Mouse (Mus musculus) heart, postnatal 0 days (tissue): ENCODE data around the gene Saal1. TPM values are rescaled to one million over a fixed set of nuclear protein-coding genes. Genes with fewer than 3 reads are reported as not detected.

Experiments
- ATAC-seq: fragments of 200-750 bp; cut with Nextera tagmentation; 2 replicates; pipeline ENCODE4 v1.8.0; 2017; ENCODE audit warnings: low read depth, moderate number of reproducible peaks, moderate library complexity; ENCODE audit not compliant: insufficient read depth
- DNase-seq: peaks from one replicate; pipeline ENCODE4 v3.0.0-alpha.2; 2016; ENCODE audit warnings: low spot score
- H3K27ac ChIP-seq: fragments of 300-500 bp; sonication (generic); 2 replicates; pipeline ENCODE4 v1.5.1; 2014; ENCODE audit warnings: low read depth, mild to moderate bottlenecking
- H3K27me3 ChIP-seq: fragments of 300-500 bp; sonication (generic); 2 replicates; pipeline ENCODE4 v1.6.1; 2014; ENCODE audit warnings: low read length, mixed read lengths; ENCODE audit not compliant: control insufficient read depth, insufficient read depth
- H3K36me3 ChIP-seq: fragments of 300-500 bp; sonication (generic); replicated peaks from 2 replicates; pipeline ENCODE4 v1.6.1; 2014; ENCODE audit warnings: low read length, mixed read lengths; ENCODE audit not compliant: control insufficient read depth, insufficient read depth
- H3K4me1 ChIP-seq: fragments of 300-500 bp; sonication (generic); 2 replicates; pipeline ENCODE4 v1.6.1; 2014; ENCODE audit warnings: antibody characterized with exemption; ENCODE audit not compliant: control insufficient read depth, insufficient read depth
- H3K4me2 ChIP-seq: fragments of 300-500 bp; sonication (generic); 2 replicates; pipeline ENCODE4 v1.6.1; 2014; ENCODE audit warnings: low read depth, mild to moderate bottlenecking, low read length, moderate library complexity
- H3K4me3 ChIP-seq: fragments of 300-500 bp; sonication (generic); 2 replicates; pipeline ENCODE4 v1.5.1; 2014; ENCODE audit warnings: low read depth, low read length
- H3K9ac ChIP-seq: fragments of 300-500 bp; sonication (generic); replicated peaks from 2 replicates; pipeline ENCODE4 v1.6.1; 2014; ENCODE audit warnings: low read depth, low read length, mixed read lengths
- H3K9me3 ChIP-seq: fragments of 300-500 bp; sonication (generic); replicated peaks from 2 replicates; pipeline ENCODE4 v1.6.1; 2016; ENCODE audit warnings: low read length; ENCODE audit not compliant: control insufficient read depth
- CTCF ChIP-seq: IDR thresholded peaks from 2 replicates; pipeline ENCODE4 v1.5.1; 2016; ENCODE audit warnings: antibody characterized with exemption, control low read depth, low read depth
- EP300 ChIP-seq: IDR thresholded peaks from 2 replicates; pipeline ENCODE4 v1.6.1; 2016; ENCODE audit warnings: antibody characterized with exemption, low read depth
- whole genome bisulfite sequencing: fragments of 180-500 bp; shearing (Covaris S2); extraction: QIAGEN DNeasy Blood & Tissue Kit; methylation state at CpG from one replicate; pipeline ENCODE4 v1.1.7; 2014; 5-methylcytosine and 5-hydroxymethylcytosine counted together
- polyA plus RNA-seq: library from polyadenylated mRNA; unstranded; fragments of >200 nt; fragmentation: Nextera tagmentation; extraction: Ambion mirVana; gene quantifications from 2 replicates; pipeline ENCODE4 v1.2.1, GENCODE M21; 2015
- total RNA-seq: library from RNA; depleted of rRNA; stranded (reverse); fragments of >200 nt; gene quantifications from 2 replicates; pipeline ENCODE4 v1.2.3, GENCODE M21; 2014; ENCODE audit warnings: low replicate concordance; rRNA removed

The Saal1 gene
- total and polyA plus RNA-seq, 2 experiments from 2014 or later = 4.2 to 7.5 TPM

- Histone ChIP-seq H3K4me3 (peak overlapping the region; percentile 66), H3K9me3 (no peaks in the 10 kb centered on the region), H3K4me2 (peak overlapping the region; percentile 89), H3K27ac (no peak overlapping the region), H3K4me1 (peaks cover 4% of the 10 kb centered on the region; the same call in 1 of the 2 replicates), H3K27me3 (no peaks in the 10 kb centered on the region), H3K36me3 (no peaks in the 10 kb centered on the region), H3K9ac (peak overlapping the region; percentile 62; the same call in 1 of the 2 replicates)
- no peak for TF ChIP-seq CTCF
- no peak for TF ChIP-seq EP300
- DNase-seq = no peak
- WGBS = 16% methylated on average over 17 of the region's 17 CpGs
- ATAC-seq = no peak
Measured at GRCm38 (mm10) chr7:46640062-46640461, 70.4 kb downstream of the Saal1 start.

DNA sequence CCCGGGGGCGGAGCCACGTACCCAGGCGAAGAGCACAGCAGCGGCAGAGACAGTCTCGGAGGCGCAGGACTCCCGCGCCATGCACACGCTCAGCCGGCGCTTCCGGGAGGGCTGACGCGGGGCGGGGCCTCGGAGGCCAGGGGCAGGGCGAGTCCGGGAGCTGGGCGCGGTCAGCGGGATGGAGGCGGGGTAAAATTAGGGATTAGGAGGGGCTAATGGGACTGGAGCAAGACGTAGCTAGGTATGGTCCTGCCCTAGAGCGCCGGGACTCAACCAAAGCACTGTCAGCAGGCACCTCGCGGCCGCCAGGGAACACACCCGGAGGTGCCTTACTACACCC, 70.8 kb downstream of the Saal1 start, which contains the start of gene Sergef:
Sergef (minus strand) TSS at position 116 of the 340 bp plus-strand sequence.
- no peak for TF ChIP-seq CTCF
- TF ChIP-seq EP300 = no peak
- peak within 1 kb of the TSS; percentile 66 for H3K4me3 ChIP-seq
- WGBS = under 1% methylated on average over 30 of the region's 30 CpGs
- ATAC-seq (peak; percentile 96), DNase-seq (peak; percentile 73)
- H3K9me3 ChIP-seq = no peaks in the 10 kb centered on the region
- peaks cover 4% of the 10 kb centered on the region; the same call in 1 of the 2 replicates for H3K4me1 ChIP-seq
- H3K27me3 ChIP-seq = no peaks in the 10 kb centered on the region
- peak within 1 kb of the TSS; percentile 62 for H3K9ac ChIP-seq
- H3K4me2 ChIP-seq = peak within 1 kb of the TSS; percentile 89
- no peak within 1 kb of the TSS for H3K27ac ChIP-seq
- H3K36me3 ChIP-seq = no peaks in the 10 kb centered on the region

DNA sequence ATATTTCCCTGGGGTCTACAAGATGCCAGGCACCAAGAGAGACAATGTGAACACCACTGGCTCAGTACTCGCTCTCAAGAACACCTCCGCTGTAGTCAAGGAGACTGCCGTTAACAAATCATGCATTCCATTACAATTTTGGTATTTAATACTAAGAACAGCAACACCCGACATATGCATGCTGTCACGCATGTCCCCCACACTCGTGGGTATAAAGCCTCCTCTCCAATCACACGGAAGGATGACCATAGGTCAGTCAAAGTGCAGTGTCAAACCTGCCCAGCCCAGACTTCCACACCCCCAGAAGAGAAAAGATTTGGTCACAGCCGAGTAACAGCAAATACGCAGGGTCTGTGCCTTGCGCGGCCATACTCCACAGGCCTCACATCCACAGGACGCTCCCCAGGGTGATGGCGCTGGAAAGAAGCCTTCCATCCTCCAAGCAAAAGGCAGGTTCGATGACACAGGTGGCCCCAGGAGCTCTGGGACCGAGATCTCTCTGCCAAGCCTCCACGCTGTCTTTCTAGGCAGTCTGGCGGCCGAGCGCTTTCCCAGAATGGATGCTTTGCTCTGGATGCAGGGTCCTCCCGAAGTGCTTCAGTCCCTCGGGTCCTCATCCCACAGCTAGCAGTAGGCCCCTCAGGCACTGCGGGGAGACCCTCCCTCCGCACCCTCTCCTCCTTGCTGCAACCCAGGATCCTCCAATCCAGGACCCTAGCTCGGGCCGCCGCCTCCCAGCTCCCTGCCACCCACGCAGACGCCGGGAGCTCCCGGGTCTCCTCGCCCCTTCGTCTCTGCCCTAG, 71.4 kb downstream of the Saal1 start:
- Histone ChIP-seq H3K4me3 (peak overlapping the region; percentile 66), H3K27me3 (no peaks in the 10 kb centered on the region), H3K4me1 (peaks cover 4% of the 10 kb centered on the region; the same call in 1 of the 2 replicates), H3K9ac (peak overlapping the region; percentile 62), H3K4me2 (peak overlapping the region; percentile 89), H3K36me3 (no peaks in the 10 kb centered on the region), H3K9me3 (no peaks in the 10 kb centered on the region), H3K27ac (no peak overlapping the region)
- TF ChIP-seq CTCF (0 out of 2 replicates have a peak, but pooled peaks have one; percentile 2), EP300 (no peak)
- DNase-seq (no peak), ATAC-seq (no peak)
- WGBS = 11% methylated on average over 32 of the region's 32 CpGs

Other genes starting within 250 kb of the Saal1 start
- 7.9 and 9.8 TPM in 2 replicates for gene Sergef, start 70.9 kb downstream of the Saal1 start, total RNA-seq
- gene Sergef, start 70.9 kb downstream of the Saal1 start, polyA plus RNA-seq = 7.5 and 7.7 TPM in 2 replicates
- gene Tph1, start 38.1 kb downstream of the Saal1 start, total RNA-seq = 1.7 TPM in 1 of 2 replicates, not detected in the other
- gene Tph1, start 38.1 kb downstream of the Saal1 start, polyA plus RNA-seq = 0.70 and 0.86 TPM in 2 replicates
- gene Saa3, start 5.0 kb upstream of the Saal1 start, total RNA-seq = not detected in 2 replicates
- gene Saa3, start 5.0 kb upstream of the Saal1 start, polyA plus RNA-seq = 0.29 and 0.36 TPM in 2 replicates
- not detected in 2 replicates for gene Saa4, start 21.9 kb upstream of the Saal1 start, total RNA-seq
- not detected in 2 replicates for gene Saa4, start 21.9 kb upstream of the Saal1 start, polyA plus RNA-seq
- not detected in 2 replicates for gene Saa1, start 32.3 kb upstream of the Saal1 start, total RNA-seq
- not detected in 2 replicates for gene Saa1, start 32.3 kb upstream of the Saal1 start, polyA plus RNA-seq
- gene Saa2, start 41.1 kb upstream of the Saal1 start, total RNA-seq = not detected in 2 replicates
- gene Saa2, start 41.1 kb upstream of the Saal1 start, polyA plus RNA-seq = not detected in 2 replicates
- 7.9 and 23.9 TPM in 2 replicates for gene Hps5, start 85.4 kb upstream of the Saal1 start, total RNA-seq
- 5.6 and 6.3 TPM in 2 replicates for gene Hps5, start 85.4 kb upstream of the Saal1 start, polyA plus RNA-seq
- gene Gtf2h1, start 85.4 kb upstream of the Saal1 start, total RNA-seq = 29.0 and 40.4 TPM in 2 replicates
- gene Gtf2h1, start 85.4 kb upstream of the Saal1 start, polyA plus RNA-seq = 22.8 and 24.0 TPM in 2 replicates
- gene Ldha, start 130.8 kb upstream of the Saal1 start, total RNA-seq = 1,604 and 1,792 TPM in 2 replicates
- 1,609 and 1,727 TPM in 2 replicates for gene Ldha, start 130.8 kb upstream of the Saal1 start, polyA plus RNA-seq
- gene Ldhc, start 150.5 kb upstream of the Saal1 start, total RNA-seq = not detected in 2 replicates
- gene Ldhc, start 150.5 kb upstream of the Saal1 start, polyA plus RNA-seq = not detected in 2 replicates
- 107 and 116 TPM in 2 replicates for gene Tsg101, start 209.3 kb upstream of the Saal1 start, total RNA-seq
- 160 and 164 TPM in 2 replicates for gene Tsg101, start 209.3 kb upstream of the Saal1 start, polyA plus RNA-seq
- gene Uevld, start 247.8 kb upstream of the Saal1 start, total RNA-seq = 8.1 and 10.5 TPM in 2 replicates
- gene Uevld, start 247.8 kb upstream of the Saal1 start, polyA plus RNA-seq = 4.4 TPM in 2 replicates